Mouse (Mus musculus): Measurements from ENCODE around the gene Dnajc5g. TPM values are rescaled to one million over a fixed set of nuclear protein-coding genes. Genes with fewer than 3 reads are reported as not detected.

Dnajc5g gene
- polyA plus RNA-seq (2012; rRNA removed): not detected in 2 replicates

DNA sequence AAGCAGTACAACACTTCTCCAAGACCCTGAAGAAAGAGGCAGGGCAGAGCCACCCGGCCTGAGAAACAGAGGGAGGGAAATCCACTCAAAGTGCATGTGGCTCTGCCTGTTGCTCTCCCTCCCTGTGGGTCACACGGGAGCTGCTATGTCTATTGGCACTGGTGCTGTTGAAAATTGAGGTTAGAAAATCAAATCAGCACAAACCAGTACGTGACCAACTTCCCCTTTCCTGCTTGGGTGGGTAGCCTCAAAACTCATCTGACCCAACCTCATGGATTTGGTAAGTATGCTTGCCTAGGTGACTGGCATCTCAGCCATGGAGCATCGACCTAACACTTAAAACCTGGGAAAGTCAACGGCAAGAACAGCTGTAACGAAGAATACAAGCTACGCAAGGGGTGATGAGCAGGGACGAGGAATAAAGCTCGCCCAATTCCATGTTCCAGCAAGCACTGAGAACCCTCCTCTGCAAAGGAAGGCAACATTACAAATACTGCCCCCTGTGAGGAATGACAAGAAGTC, at the start of gene Dnajc5g:
Dnajc5g (plus strand) TSS at position 472 of the 522 bp plus-strand sequence.

DNA sequence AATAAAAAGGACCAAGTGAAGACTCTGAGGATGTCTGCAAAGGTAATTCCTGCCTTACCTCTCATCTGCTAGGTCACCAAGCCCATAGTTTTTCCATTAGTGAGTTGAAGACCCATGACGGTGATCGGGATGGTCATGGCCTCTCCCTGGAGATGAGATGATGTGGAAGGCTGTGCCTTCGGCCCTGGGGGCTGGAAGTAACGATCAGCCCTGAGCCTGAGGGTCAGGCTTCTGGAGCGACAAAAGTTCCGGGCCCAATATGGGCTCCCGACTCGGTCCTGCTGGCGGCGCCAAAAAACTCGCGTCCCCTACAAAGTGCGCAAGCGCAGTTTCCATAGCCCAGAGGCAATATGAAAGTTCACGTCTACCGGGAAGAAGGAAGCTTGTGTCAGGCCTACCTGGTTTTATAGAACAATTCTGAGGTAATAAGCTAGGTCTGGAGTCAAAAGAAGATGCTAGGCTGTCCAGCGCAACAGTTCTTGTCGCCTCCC, 2.0 kb downstream of the Dnajc5g start, which contains the start of gene Slc30a3:
Slc30a3 (minus strand) TSS at position 238 of the 491 bp plus-strand sequence.

DNA sequence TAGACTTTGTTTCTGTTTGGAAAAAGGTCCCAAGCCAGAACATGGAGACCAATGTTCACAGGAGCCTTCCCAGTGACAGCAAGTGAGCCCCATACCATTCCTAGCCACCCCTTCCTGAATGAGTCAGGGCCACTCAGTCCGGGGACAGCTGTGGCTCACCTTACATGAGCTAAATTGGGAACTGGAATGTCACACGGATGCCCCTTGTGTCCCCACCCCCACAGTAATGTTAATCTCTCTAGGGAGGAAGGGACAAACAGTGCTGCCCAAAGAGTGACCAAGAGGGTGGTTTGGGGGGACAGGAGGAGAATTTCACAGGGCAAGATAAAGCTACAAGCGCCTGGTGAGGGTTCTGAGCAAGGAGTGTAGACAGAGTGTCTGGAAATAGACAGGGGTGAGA, 10.3 kb downstream of the Dnajc5g start, which contains the start of gene Trim54:
Trim54 (plus strand) TSS at position 359 of the 400 bp plus-strand sequence.

DNA sequence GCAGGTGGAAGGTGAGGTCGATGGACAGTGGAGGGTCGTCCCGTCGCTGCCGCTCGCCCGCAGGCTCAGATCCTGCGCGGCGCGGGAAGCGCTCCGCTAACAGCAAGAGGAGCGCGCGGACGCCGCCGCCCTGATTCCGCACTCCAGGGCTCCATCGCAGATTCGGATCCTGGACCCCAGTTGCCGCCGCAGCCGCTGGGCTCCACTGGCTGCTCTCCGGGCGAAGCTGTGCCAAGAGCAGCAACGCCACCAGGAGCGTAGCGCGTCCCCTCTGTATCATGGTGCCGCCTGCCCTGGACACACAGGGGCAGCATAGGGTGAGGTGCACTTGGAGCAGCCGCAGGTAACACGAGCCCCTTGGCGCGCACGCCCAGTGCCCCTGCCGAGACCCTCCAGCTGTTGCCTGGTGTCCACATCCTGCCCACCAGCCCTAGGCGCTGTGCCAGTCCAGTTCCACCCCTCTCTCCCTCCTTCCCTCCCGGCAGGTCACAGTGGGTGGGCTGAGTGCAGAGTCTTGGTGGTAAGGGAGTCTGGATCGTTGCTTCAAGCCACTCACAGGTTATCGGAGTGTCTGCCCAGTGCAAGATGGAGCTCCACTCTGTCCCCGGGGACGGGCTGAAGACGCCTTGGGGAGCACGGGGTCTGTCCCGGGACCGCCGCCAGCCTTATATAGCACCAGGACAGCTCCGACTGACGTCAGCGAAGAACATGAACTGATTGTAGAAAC, 32.3 kb downstream of the Dnajc5g start, which contains the start of gene Ucn:
Ucn (minus strand) TSS at position 589 of the 727 bp plus-strand sequence.

DNA sequence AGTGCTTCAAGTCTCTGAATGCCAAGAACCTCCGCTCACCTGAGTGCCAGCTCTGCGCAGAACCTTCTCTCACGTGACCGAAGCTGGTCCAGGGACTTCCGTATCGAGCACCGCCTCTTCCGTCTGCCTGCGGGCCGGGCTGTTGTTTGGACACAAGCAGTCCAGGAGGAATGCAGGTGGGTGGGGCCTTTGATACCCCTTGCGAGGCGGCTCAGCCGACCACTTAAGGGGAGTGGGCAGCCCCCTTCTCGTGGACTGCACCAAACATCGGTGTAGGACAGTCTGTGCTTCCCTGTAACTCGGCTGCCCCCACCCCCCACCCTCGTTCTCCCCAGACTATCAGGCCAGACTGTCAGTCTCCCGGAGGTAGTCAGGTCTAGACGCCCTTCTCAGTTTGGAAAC, 48.1 kb downstream of the Dnajc5g start, which contains the start of gene Mpv17:
Mpv17 (minus strand) TSS at position 100 of the 402 bp plus-strand sequence.

Other genes starting within 250 kb of the Dnajc5g start
- gene Tmem214, start 238.3 kb upstream of the Dnajc5g start, polyA plus RNA-seq (2012; rRNA removed): 111 and 117 TPM in 2 replicates
- gene Agbl5, start 217.6 kb upstream of the Dnajc5g start, polyA plus RNA-seq (2012; rRNA removed): 15.6 and 21.2 TPM in 2 replicates
- 203 and 255 TPM in 2 replicates for gene Ost4, start 198.5 kb upstream of the Dnajc5g start, polyA plus RNA-seq (2012; rRNA removed)
- 120 and 121 TPM in 2 replicates for gene Emilin1, start 192.9 kb upstream of the Dnajc5g start, polyA plus RNA-seq (2012; rRNA removed)
- 27.6 and 35.0 TPM in 2 replicates for gene Khk, start 184.9 kb upstream of the Dnajc5g start, polyA plus RNA-seq (2012; rRNA removed)
- gene Cgref1, start 160.7 kb upstream of the Dnajc5g start, polyA plus RNA-seq (2012; rRNA removed): 203 and 259 TPM in 2 replicates
- 308 and 381 TPM in 2 replicates for gene Preb, start 145.9 kb upstream of the Dnajc5g start, polyA plus RNA-seq (2012; rRNA removed)
- gene Tcf23, start 137.6 kb upstream of the Dnajc5g start, polyA plus RNA-seq (2012; rRNA removed): 0.69 and 0.76 TPM in 2 replicates
- gene Atraid, start 58.0 kb upstream of the Dnajc5g start, polyA plus RNA-seq (2012; rRNA removed): 83.4 and 88.1 TPM in 2 replicates
- gene Slc5a6, start 57.4 kb upstream of the Dnajc5g start, polyA plus RNA-seq (2012; rRNA removed): 52.7 and 90.2 TPM in 2 replicates
- 33.5 and 40.2 TPM in 2 replicates for gene Cad, start 51.5 kb upstream of the Dnajc5g start, polyA plus RNA-seq (2012; rRNA removed)
- 0.05 and 0.23 TPM in 2 replicates for gene Slc30a3, start 2.0 kb downstream of the Dnajc5g start, polyA plus RNA-seq (2012; rRNA removed)
- not detected in 2 replicates for gene Trim54, start 10.4 kb downstream of the Dnajc5g start, polyA plus RNA-seq (2012; rRNA removed)
- not detected in 2 replicates for gene Ucn, start 32.5 kb downstream of the Dnajc5g start, polyA plus RNA-seq (2012; rRNA removed)
- gene Mpv17, start 48.0 kb downstream of the Dnajc5g start, polyA plus RNA-seq (2012; rRNA removed): 46.0 and 55.3 TPM in 2 replicates
- gene Gm29609, start 73.6 kb downstream of the Dnajc5g start, polyA plus RNA-seq (2012; rRNA removed): 2.2 and 3.9 TPM in 2 replicates
- gene Gtf3c2, start 73.9 kb downstream of the Dnajc5g start, polyA plus RNA-seq (2012; rRNA removed): 32.1 and 36.4 TPM in 2 replicates
- 75.8 and 85.0 TPM in 2 replicates for gene Snx17, start 86.9 kb downstream of the Dnajc5g start, polyA plus RNA-seq (2012; rRNA removed)
- 36.2 and 39.3 TPM in 2 replicates for gene Eif2b4, start 87.1 kb downstream of the Dnajc5g start, polyA plus RNA-seq (2012; rRNA removed)
- gene Zfp513, start 96.0 kb downstream of the Dnajc5g start, polyA plus RNA-seq (2012; rRNA removed): 72.4 and 72.5 TPM in 2 replicates
- gene Ppm1g, start 114.4 kb downstream of the Dnajc5g start, polyA plus RNA-seq (2012; rRNA removed): 74.5 and 100 TPM in 2 replicates
- 125 and 189 TPM in 2 replicates for gene Nrbp1, start 134.6 kb downstream of the Dnajc5g start, polyA plus RNA-seq (2012; rRNA removed)
- gene Gm9970, start 134.9 kb downstream of the Dnajc5g start, polyA plus RNA-seq (2012; rRNA removed): 0.35 TPM in 2 replicates
- gene Krtcap3, start 145.4 kb downstream of the Dnajc5g start, polyA plus RNA-seq (2012; rRNA removed): 336 and 464 TPM in 2 replicates
- gene Ift172, start 184.8 kb downstream of the Dnajc5g start, polyA plus RNA-seq (2012; rRNA removed): 24.2 and 26.7 TPM in 2 replicates
- 6.8 and 8.5 TPM in 2 replicates for gene Fndc4, start 189.8 kb downstream of the Dnajc5g start, polyA plus RNA-seq (2012; rRNA removed)
- not detected in 2 replicates for gene Gckr, start 191.2 kb downstream of the Dnajc5g start, polyA plus RNA-seq (2012; rRNA removed)